Mouse (Mus musculus) heart, postnatal 0 days (tissue): ENCODE measurements around the gene Ninj1. TPM values are rescaled to one million over a fixed set of nuclear protein-coding genes. Genes with fewer than 3 reads are reported as not detected.

Experiments used
- ATAC-seq: fragments of 200-750 bp; cut with Nextera tagmentation; 2 replicates; pipeline ENCODE4 v1.8.0; 2017; ENCODE audit warnings: low read depth, moderate number of reproducible peaks, moderate library complexity; ENCODE audit not compliant: insufficient read depth
- DNase-seq: peaks from one replicate; pipeline ENCODE4 v3.0.0-alpha.2; 2016; ENCODE audit warnings: low spot score
- H3K27ac ChIP-seq: fragments of 300-500 bp; sonication (generic); 2 replicates; pipeline ENCODE4 v1.5.1; 2014; ENCODE audit warnings: low read depth, mild to moderate bottlenecking
- H3K27me3 ChIP-seq: fragments of 300-500 bp; sonication (generic); 2 replicates; pipeline ENCODE4 v1.6.1; 2014; ENCODE audit warnings: low read length, mixed read lengths; ENCODE audit not compliant: control insufficient read depth, insufficient read depth
- H3K36me3 ChIP-seq: fragments of 300-500 bp; sonication (generic); replicated peaks from 2 replicates; pipeline ENCODE4 v1.6.1; 2014; ENCODE audit warnings: low read length, mixed read lengths; ENCODE audit not compliant: control insufficient read depth, insufficient read depth
- H3K4me1 ChIP-seq: fragments of 300-500 bp; sonication (generic); 2 replicates; pipeline ENCODE4 v1.6.1; 2014; ENCODE audit warnings: antibody characterized with exemption; ENCODE audit not compliant: control insufficient read depth, insufficient read depth
- H3K4me2 ChIP-seq: fragments of 300-500 bp; sonication (generic); 2 replicates; pipeline ENCODE4 v1.6.1; 2014; ENCODE audit warnings: low read depth, mild to moderate bottlenecking, low read length, moderate library complexity
- H3K4me3 ChIP-seq: fragments of 300-500 bp; sonication (generic); 2 replicates; pipeline ENCODE4 v1.5.1; 2014; ENCODE audit warnings: low read depth, low read length
- H3K9ac ChIP-seq: fragments of 300-500 bp; sonication (generic); replicated peaks from 2 replicates; pipeline ENCODE4 v1.6.1; 2014; ENCODE audit warnings: low read depth, low read length, mixed read lengths
- H3K9me3 ChIP-seq: fragments of 300-500 bp; sonication (generic); replicated peaks from 2 replicates; pipeline ENCODE4 v1.6.1; 2016; ENCODE audit warnings: low read length; ENCODE audit not compliant: control insufficient read depth
- CTCF ChIP-seq: IDR thresholded peaks from 2 replicates; pipeline ENCODE4 v1.5.1; 2016; ENCODE audit warnings: antibody characterized with exemption, control low read depth, low read depth
- EP300 ChIP-seq: IDR thresholded peaks from 2 replicates; pipeline ENCODE4 v1.6.1; 2016; ENCODE audit warnings: antibody characterized with exemption, low read depth
- WGBS: fragments of 180-500 bp; shearing (Covaris S2); extraction: QIAGEN DNeasy Blood & Tissue Kit; methylation state at CpG from one replicate; pipeline ENCODE4 v1.1.7; 2014; 5-methylcytosine and 5-hydroxymethylcytosine counted together
- polyA plus RNA-seq: library from polyadenylated mRNA; unstranded; fragments of >200 nt; fragmentation: Nextera tagmentation; extraction: Ambion mirVana; gene quantifications from 2 replicates; pipeline ENCODE4 v1.2.1, GENCODE M21; 2015
- total RNA-seq: library from RNA; depleted of rRNA; stranded (reverse); fragments of >200 nt; gene quantifications from 2 replicates; pipeline ENCODE4 v1.2.3, GENCODE M21; 2014; ENCODE audit warnings: low replicate concordance

Gene Ninj1
- total and polyA plus RNA-seq, 2 experiments from 2014 or later = 75.3 to 97.2 TPM

DNA sequence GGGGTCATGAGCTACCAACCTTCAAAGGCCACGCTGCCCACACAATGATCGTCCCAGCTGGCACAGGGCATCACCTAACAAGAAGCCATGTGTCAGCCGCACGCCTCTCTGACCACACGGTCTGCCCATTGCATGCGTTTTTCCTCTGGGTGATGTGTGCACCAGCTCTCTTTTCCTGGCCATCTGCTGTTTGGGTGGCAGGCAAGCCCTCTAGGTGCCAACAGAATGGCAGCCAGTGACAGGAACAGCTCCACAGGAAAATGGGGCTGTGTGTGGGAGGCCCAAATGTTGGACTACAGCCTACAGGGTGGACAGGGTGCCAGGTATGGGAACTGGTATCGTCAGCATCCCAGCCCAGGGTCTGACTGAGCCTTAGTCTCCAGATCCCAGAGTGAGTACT is 14.9 kb upstream of the Ninj1 start:
- Histone ChIP-seq H3K36me3 (no peaks in the 10 kb centered on the region), H3K4me3 (no peak overlapping the region), H3K27ac (no peak overlapping the region), H3K9me3 (no peaks in the 10 kb centered on the region), H3K9ac (no peak overlapping the region), H3K4me2 (no peak overlapping the region), H3K27me3 (no peaks in the 10 kb centered on the region), H3K4me1 (no peaks in the 10 kb centered on the region)
- WGBS = 96% methylated on average over 7 of the region's 7 CpGs
- no peak for TF ChIP-seq CTCF
- TF ChIP-seq EP300 = no peak
- no peak for DNase-seq
- ATAC-seq = no peak

- ATAC-seq = peak; percentile 79
- no peaks in the 10 kb centered on the region for H3K27me3 ChIP-seq
- H3K36me3 ChIP-seq = no peaks in the 10 kb centered on the region
- H3K27ac ChIP-seq = no peak overlapping the region
- H3K4me3 ChIP-seq = no peak overlapping the region
- H3K9me3 ChIP-seq = no peaks in the 10 kb centered on the region
- TF ChIP-seq CTCF (peak; percentile 97), EP300 (no peak)
- peak; percentile 78 for DNase-seq
- H3K4me2 ChIP-seq = 0 out of 2 replicates have a peak overlapping the region, but pooled peaks have one; percentile 11
- WGBS = 7% methylated on average over 12 of the region's 12 CpGs
- H3K4me1 ChIP-seq = no peaks in the 10 kb centered on the region
- H3K9ac ChIP-seq = no peak overlapping the region
Measured at GRCm38 (mm10) chr13:49172971-49173596, 14.2 kb upstream of the Ninj1 start.

DNA sequence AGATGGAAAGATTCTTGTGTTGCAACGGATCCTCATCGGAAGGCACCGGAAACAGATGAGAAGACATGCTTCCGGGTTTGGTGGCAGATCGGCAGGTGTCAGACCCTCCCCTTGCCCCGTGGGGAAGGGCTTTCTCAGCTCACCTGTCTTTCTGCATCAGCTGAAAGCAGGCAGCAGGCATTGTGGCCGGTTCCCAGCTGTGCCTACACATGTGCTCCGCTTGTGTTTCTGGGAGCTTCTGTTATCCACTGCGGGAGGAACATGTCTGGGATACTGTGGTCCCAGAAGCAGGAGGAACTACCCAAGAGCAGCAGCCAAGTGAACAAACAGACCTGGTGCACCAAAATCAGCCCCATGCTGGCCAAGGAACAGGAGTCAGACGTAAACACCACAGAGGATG is 11.8 kb upstream of the Ninj1 start:
- peak; percentile 1 for DNase-seq
- 66% methylated on average over 10 of the region's 10 CpGs for WGBS
- H3K4me3 ChIP-seq = no peak overlapping the region
- TF ChIP-seq CTCF = no peak
- no peak for TF ChIP-seq EP300
- no peaks in the 10 kb centered on the region for H3K36me3 ChIP-seq
- no peak overlapping the region for H3K9ac ChIP-seq
- no peaks in the 10 kb centered on the region for H3K9me3 ChIP-seq
- H3K27me3 ChIP-seq = no peaks in the 10 kb centered on the region
- H3K4me2 ChIP-seq = no peak overlapping the region
- peaks cover 15% of the 10 kb centered on the region; the same call in 1 of the 2 replicates for H3K4me1 ChIP-seq
- no peak overlapping the region for H3K27ac ChIP-seq
- ATAC-seq = no peak

- WGBS = 35% methylated on average over 19 of the region's 19 CpGs
- Histone ChIP-seq H3K9ac (0 out of 2 replicates have a peak overlapping the region, but pooled peaks have one; percentile 16), H3K9me3 (no peaks in the 10 kb centered on the region), H3K27me3 (no peaks in the 10 kb centered on the region), H3K4me3 (no peak overlapping the region), H3K36me3 (no peaks in the 10 kb centered on the region), H3K27ac (peak overlapping the region; percentile 90), H3K4me1 (peaks cover 15% of the 10 kb centered on the region; the same call in 1 of the 2 replicates), H3K4me2 (no peak overlapping the region)
- peak; percentile 97 for ATAC-seq
- TF ChIP-seq CTCF (no peak), EP300 (peak; percentile 52; the same call in 1 of the 2 replicates)
- DNase-seq = peak; percentile 93
Measured at GRCm38 (mm10) chr13:49178839-49179585, 8.3 kb upstream of the Ninj1 start.

DNA sequence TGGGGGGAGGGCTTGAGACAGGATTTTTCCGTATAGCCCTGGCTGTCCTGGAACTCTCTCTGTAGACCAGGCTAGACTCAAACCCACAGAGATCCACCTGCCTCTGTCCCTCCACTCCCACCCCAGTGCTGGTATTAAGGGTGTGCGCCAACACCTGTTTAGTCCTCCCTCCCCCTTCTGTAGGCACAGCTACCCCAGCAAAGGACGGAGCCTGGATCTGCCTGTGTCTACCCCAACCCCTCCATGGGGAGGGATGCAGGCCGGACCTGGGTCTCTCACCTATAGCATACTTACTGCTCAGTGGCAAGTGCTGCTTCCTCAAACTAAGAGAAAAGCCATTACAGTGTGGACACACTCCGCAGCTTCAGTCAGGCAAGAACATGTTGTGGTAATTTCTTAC is 7.0 kb upstream of the Ninj1 start:
- Histone ChIP-seq H3K36me3 (no peaks in the 10 kb centered on the region), H3K9ac (no peak overlapping the region), H3K4me2 (no peak overlapping the region), H3K27me3 (no peaks in the 10 kb centered on the region), H3K4me3 (no peak overlapping the region), H3K27ac (no peak overlapping the region), H3K9me3 (no peaks in the 10 kb centered on the region), H3K4me1 (peaks cover 15% of the 10 kb centered on the region; the same call in 1 of the 2 replicates)
- no peak for ATAC-seq
- DNase-seq = no peak
- WGBS = 87% methylated on average over 5 of the region's 5 CpGs
- TF ChIP-seq EP300 (no peak), CTCF (no peak)

DNA sequence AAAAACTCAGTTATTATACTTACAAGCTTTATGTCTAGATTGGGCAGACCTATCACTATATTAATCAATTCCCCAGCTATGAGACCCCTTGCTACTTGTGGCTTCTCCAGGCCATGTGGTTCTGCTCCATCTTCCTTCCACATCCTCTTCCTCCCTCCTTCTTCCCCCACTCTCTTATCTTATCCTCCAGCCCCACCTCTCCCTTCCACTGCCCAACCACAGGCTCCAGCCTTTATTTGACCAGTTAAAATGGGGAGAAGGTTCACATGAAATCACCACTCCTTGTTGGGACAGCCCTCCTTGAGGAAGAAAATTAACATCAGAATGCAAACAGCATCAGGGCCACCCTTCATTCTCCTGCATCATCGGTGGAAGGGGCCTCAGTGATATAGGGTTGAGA is 6.6 kb upstream of the Ninj1 start:
- Histone ChIP-seq H3K4me3 (no peak overlapping the region), H3K36me3 (no peaks in the 10 kb centered on the region), H3K27ac (no peak overlapping the region), H3K9me3 (no peaks in the 10 kb centered on the region), H3K4me1 (peaks cover 15% of the 10 kb centered on the region; the same call in 1 of the 2 replicates), H3K27me3 (no peaks in the 10 kb centered on the region), H3K9ac (no peak overlapping the region), H3K4me2 (no peak overlapping the region)
- DNase-seq (no peak), ATAC-seq (no peak)
- 57% methylated on average over 1 of the region's 1 CpGs for WGBS
- TF ChIP-seq CTCF (no peak), EP300 (no peak)
